Mouse (Mus musculus): Measurements from ENCODE around the gene Zfp773.
"Not testable (repeated sequence)": the region's sequence is repeated elsewhere in the genome, so short reads cannot be mapped to it uniquely, and the experiment has no call there.

Gene Zfp773

DNA sequence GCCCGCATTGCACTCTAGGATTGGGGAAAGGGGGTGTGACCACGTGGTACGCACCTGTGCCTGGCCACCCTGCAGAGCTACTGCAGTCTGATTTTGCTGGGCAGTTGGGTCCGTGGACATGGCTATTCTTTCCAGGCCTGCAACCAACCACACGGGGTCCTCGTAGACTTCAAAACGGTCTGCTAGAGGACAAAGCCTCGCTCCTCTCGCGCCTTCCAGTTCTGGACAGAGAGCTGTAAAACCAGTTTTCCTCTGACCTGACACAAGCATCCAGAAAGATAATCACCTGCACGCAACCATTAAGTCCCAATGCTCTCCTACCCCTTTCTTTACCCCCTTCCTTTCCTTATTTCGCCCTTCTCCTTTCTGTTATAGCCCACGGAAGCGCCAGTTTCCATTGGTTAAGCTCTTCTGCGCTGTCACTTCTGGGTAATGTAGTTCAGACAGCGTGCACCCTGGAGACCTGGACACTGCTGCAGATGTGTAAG, at the start of gene Zfp773:
TSS of gene Zfp773 (minus strand) at position 377 of the 488 bp plus-strand sequence.
- peak; percentile 63 for DNase-seq (ENCODE audit: low read depth, low spot score)

- no peak for DNase-seq (ENCODE audit: low read depth, low spot score)
Measured at GRCm38 (mm10) chr7:7185897-7186296, 49.3 kb upstream of the Zfp773 start.

DNA sequence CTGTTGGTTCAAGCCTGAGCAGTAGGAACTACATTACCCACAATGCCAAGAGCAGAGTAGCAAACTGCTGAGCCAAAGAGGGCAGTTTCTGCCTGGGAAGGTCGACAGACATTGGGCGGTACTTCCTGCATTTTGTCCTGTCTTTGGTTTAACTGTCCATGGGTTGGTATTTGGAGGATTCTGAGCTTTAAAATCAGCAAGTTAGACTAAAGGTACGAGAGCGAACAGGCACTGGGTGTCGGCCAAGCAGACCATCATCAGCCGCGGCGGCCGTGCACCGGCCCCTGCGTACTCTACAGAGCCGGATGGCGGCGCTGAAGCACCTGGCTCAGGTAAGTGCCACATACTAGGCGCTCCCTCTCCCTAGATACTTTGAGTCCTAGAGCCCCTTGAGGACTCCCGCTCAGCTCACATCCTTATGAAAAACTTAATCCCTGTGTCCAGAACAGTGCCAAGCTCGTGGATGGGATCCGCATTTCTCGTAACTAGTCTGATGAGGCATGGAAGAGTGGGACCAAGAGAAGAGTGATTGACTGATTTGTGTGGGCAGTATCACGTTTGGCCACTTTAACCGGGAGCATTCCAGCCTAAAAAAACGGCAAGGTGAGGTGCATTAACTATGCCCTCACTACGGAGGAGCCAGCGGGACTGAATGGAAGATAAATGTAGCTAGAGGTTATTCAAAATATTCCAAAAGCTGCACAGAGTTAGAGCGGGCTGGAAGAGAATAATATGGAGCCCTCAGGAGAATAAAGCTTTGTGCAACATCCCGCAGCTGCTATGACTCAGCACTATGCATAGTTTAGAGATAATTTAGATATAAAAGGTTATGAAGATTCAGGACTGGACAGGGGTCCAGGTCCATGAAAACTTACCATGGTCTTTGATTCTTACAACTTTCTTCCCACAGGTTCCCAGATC, 34.9 kb upstream of the Zfp773 start, which contains the start of gene Zfp418:
TSS of gene Zfp418 (plus strand) at position 104 of the 921 bp plus-strand sequence.
- DNase-seq (ENCODE audit: low read depth, low spot score), result peak; percentile 81

GRCm38 (mm10) chr7:7145991-7146608, 9.5 kb upstream of the Zfp773 start:
- DNase-seq (ENCODE audit: low read depth, low spot score), result peak; percentile 1

DNA sequence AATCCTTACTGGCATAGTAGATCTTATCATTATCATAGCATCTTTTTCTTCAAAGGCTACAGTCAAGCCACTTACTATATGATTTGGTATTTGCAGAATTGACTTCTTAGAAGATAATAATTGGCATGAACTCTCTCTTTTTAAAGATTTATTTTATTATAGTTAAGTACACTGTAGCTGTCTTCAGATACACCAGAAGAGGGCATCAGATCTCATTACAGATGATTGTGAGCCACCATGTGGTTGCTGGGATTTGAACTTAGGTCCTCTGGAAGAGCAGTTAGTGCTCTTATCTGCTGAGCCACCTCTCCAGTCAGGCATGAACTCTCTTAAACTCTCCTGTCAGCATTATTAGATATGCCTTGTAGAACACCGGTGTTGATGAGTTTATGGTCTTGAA, 7.7 kb upstream of the Zfp773 start:
- DNase-seq (ENCODE audit: low read depth, low spot score), result peak; percentile 1

- DNase-seq (ENCODE audit: low read depth, low spot score), result peak; percentile 73
Measured at GRCm38 (mm10) chr7:7132751-7133150, 3.8 kb downstream of the Zfp773 start.

- not testable (repeated sequence) for DNase-seq (ENCODE audit: low read depth, low spot score)
Measured at GRCm38 (mm10) chr7:7130491-7131124, 5.9 kb downstream of the Zfp773 start.

GRCm38 (mm10) chr7:7121602-7121980, 15.0 kb downstream of the Zfp773 start:
- DNase-seq (ENCODE audit: low read depth, low spot score), result no peak

DNA sequence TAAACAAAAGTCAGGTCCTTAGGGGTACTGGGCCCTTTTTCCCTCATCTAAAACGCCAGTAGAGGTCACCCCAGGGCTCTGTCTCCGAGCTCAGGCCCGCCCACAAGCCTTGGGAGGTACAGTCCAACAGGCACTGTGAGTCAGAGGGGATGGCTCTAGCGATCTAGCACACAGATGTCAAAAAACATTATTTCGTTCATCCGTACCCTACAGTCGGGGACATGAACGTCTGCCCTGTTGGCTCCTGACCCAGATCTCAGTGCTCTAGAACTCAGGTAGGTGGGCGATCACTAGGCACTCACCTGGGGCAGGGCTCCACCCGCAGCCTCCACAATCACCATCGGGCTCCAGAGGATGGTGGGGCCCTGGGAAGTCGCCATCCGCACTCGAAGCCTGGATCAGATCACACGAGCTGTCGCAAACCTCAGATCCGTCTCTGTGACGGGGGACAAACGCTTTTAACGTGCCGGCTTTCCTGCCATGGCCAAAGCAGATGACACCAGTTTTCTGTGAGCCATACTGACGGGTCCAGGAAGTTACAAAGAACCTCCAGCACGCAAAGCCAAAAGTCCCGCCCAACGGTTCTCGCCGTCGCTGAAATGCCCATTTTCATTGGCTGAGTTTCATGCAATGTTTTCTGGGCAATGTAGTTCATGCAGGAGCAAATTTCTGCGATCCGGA, 15.5 kb downstream of the Zfp773 start, which contains the start of gene Zfp954:
TSS of gene Zfp954 (minus strand) at position 568 of the 681 bp plus-strand sequence.
- DNase-seq (ENCODE audit: low read depth, low spot score), result peak; percentile 90

DNA sequence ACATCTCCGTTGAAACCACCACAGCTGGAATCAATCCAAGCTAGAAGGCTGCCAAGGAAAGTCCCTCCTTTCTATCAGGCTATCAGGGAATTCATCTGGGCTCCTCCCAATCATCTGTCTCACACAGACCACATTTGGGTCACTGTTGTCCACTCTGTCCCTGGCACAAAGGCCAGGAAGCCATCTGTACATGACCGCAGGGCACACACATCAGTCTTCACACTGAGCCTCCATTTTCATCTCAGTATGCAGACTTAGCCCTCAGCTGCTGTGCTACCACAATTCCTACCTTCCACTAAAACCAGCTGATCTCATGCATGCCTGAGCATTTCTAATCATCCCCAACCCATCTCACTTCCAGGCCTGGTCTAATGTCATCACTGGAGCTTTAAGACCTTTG, 18.1 kb downstream of the Zfp773 start:
- no peak for DNase-seq (ENCODE audit: low read depth, low spot score)

DNA sequence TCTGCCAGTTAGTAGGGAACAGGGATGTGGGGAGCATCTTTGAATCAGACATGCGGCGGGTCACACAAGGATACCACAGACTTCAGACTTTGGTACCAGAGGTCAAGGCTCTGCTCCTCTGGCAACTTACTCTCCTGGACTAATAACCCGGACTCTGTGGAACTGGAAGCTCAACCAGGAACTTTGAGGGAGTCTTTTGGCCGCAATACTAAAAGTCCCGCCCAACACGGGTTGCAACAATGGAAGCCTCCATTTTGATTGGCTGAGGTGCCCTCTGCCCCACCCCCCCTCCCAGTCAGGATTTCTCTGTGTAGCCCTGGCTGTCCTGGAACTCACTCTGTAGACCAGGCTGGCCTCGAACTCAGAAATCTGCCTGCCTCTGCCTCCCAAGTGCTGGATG, 28.1 kb downstream of the Zfp773 start:
- peak; percentile 47 for DNase-seq (ENCODE audit: low read depth, low spot score)
